Mouse (Mus musculus) midbrain, postnatal 0 days (tissue): ENCODE results near the gene Irf2bp1. TPM values are rescaled to one million over a fixed set of nuclear protein-coding genes. Genes with fewer than 3 reads are reported as not detected.

Source experiments
- ATAC-seq: fragments of 200-750 bp; cut with Nextera tagmentation; 2 replicates; pipeline ENCODE4 v1.8.0; 2017; ENCODE audit warnings: moderate number of reproducible peaks, mild to moderate bottlenecking, moderate TSS enrichment, moderate library complexity; ENCODE audit not compliant: low FRiP score
- DNase-seq: peaks from one replicate; pipeline ENCODE4 v3.0.0-alpha.2; 2015; ENCODE audit warnings: low spot score
- H3K27ac ChIP-seq: fragments of 300-500 bp; sonication (generic); 2 replicates; pipeline ENCODE4 v1.5.1; 2014; ENCODE audit warnings: low read depth, mild to moderate bottlenecking, low read length, mixed read lengths
- H3K27me3 ChIP-seq: fragments of 300-500 bp; sonication (generic); 2 replicates; pipeline ENCODE4 v1.6.1; 2014; ENCODE audit warnings: low read length, control low read depth, mixed read lengths; ENCODE audit not compliant: insufficient read depth
- H3K36me3 ChIP-seq: fragments of 300-500 bp; sonication (generic); 2 replicates; pipeline ENCODE4 v1.6.1; 2014; ENCODE audit warnings: low read length, control low read depth, mixed read lengths; ENCODE audit not compliant: insufficient read depth
- H3K4me1 ChIP-seq: fragments of 300-500 bp; sonication (generic); 2 replicates; pipeline ENCODE4 v1.6.1; 2014; ENCODE audit warnings: mild to moderate bottlenecking, control low read depth, antibody characterized with exemption, low read length, mixed read lengths; ENCODE audit not compliant: insufficient read depth
- H3K4me2 ChIP-seq: fragments of 300-500 bp; sonication (generic); 2 replicates; pipeline ENCODE4 v1.6.1; 2014; ENCODE audit warnings: low read depth, mild to moderate bottlenecking, low read length, mixed read lengths; ENCODE audit not compliant: poor library complexity, severe bottlenecking
- H3K4me3 ChIP-seq: fragments of 300-500 bp; sonication (generic); 2 replicates; pipeline ENCODE4 v1.5.1; 2014; ENCODE audit warnings: low read depth, mild to moderate bottlenecking, low read length, moderate library complexity
- H3K9ac ChIP-seq: fragments of 300-500 bp; sonication (generic); replicated peaks from 2 replicates; pipeline ENCODE4 v1.6.1; 2014; ENCODE audit warnings: mild to moderate bottlenecking, low read length, moderate library complexity, mixed read lengths; ENCODE audit not compliant: poor library complexity, severe bottlenecking
- H3K9me3 ChIP-seq: fragments of 300-500 bp; sonication (generic); 2 replicates; pipeline ENCODE4 v1.6.1; 2016; ENCODE audit warnings: low read length, control low read depth
- CTCF ChIP-seq: IDR thresholded peaks from 2 replicates; pipeline ENCODE4 v1.5.1; 2016; ENCODE audit warnings: antibody characterized with exemption, mild to moderate bottlenecking
- WGBS: fragments of 180-500 bp; shearing (Covaris S2); extraction: QIAGEN DNeasy Blood & Tissue Kit; methylation state at CpG from one replicate; pipeline ENCODE4 v1.1.7; 2014; 5-methylcytosine and 5-hydroxymethylcytosine counted together
- polyA plus RNA-seq: library from polyadenylated mRNA; unstranded; fragments of >200 nt; fragmentation: Nextera tagmentation; extraction: Ambion mirVana; gene quantifications from 2 replicates; pipeline ENCODE4 v1.2.1, GENCODE M21; 2015
- total RNA-seq: library from RNA; depleted of rRNA; stranded (reverse); fragments of >200 nt; gene quantifications from 2 replicates; pipeline ENCODE4 v1.2.3, GENCODE M21; 2014

The Irf2bp1 gene
- total and polyA plus RNA-seq, 2 experiments from 2014 or later: 25.6 to 133 TPM

DNA sequence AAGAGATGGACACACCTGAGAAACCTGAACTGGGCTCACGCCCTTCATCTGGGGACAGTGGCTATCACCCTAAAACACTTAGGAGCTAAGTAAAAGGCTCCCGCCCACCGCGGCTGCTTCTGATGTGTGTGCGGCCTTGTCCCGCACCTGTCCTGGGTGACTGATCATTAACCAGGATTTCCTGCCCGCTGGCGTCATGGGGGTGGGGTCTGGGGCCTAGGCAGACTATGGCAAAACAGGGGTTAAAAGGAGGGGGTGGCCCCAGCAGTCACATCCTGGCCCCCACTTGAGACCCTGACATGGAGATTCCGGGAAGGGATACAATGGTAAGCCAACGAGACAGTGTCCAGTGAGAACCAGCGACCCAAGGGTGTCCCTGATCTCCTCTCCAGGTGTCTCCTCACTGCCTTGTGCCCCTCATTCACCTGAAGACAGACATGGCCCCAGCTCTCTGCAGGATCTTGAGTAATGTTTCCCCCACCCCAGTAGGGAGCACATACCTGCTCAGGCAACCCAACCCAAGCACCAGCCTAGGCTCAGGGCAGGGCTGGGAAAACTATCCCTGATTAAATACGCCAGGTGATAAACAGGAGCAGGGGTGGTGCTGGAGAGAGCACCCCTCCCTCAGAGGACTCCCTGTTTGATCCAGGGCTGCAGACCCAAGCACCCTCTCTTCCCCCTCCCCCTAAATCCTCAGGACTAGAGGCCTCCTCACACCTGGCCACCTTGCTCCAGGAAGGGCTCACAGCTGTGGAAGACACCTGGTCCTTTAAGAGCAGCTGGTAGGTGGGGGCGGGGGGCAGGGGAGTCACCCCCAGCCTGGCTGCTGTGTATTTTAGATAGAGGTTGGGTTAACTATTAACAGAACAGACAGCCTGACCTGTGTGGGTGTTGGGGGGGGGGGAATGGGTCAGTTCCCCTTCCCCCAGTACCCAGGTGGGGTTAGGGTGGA is 3.5 kb downstream of the Irf2bp1 start:
- TF ChIP-seq CTCF: no peak
- H3K4me3 ChIP-seq: no peak overlapping the region
- H3K4me1 ChIP-seq: peaks cover 14% of the 10 kb centered on the region
- ATAC-seq (no peak), DNase-seq (no peak)
- no peak overlapping the region for H3K9ac ChIP-seq
- WGBS: 84% methylated on average over 13 of the region's 13 CpGs
- H3K27ac ChIP-seq: no peak overlapping the region
- no peak overlapping the region for H3K4me2 ChIP-seq
- no peaks in the 10 kb centered on the region for H3K27me3 ChIP-seq
- H3K9me3 ChIP-seq: no peaks in the 10 kb centered on the region
- H3K36me3 ChIP-seq: peaks cover 16% of the 10 kb centered on the region

DNA sequence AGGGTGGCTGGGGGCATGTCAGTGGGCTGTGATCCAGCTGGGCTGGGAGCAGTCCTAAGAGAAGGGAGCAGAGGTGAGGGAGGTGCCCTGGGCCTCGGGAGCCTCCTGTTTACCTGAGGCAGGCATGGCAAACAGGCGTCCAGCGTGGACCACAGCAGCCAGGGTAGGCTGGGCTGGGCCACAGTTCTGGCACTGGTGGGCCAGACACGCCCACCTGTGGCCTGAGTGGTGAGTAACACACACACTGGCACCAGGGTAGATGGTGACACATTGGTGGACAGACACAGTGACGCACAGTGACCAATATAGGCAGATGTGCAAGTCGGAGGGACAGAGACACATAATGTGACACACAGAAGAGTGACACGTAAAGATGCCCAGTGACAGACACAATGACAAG is 6.7 kb downstream of the Irf2bp1 start:
- DNase-seq: no peak
- H3K36me3 ChIP-seq: peaks cover 12% of the 10 kb centered on the region
- 85% methylated on average over 7 of the region's 7 CpGs for WGBS
- H3K9ac ChIP-seq: no peak overlapping the region
- H3K4me3 ChIP-seq: no peak overlapping the region
- no peaks in the 10 kb centered on the region for H3K27me3 ChIP-seq
- H3K9me3 ChIP-seq: no peaks in the 10 kb centered on the region
- no peak for ATAC-seq
- H3K4me1 ChIP-seq: peaks cover 3% of the 10 kb centered on the region
- TF ChIP-seq CTCF: no peak
- H3K4me2 ChIP-seq: no peak overlapping the region
- H3K27ac ChIP-seq: no peak overlapping the region

DNA sequence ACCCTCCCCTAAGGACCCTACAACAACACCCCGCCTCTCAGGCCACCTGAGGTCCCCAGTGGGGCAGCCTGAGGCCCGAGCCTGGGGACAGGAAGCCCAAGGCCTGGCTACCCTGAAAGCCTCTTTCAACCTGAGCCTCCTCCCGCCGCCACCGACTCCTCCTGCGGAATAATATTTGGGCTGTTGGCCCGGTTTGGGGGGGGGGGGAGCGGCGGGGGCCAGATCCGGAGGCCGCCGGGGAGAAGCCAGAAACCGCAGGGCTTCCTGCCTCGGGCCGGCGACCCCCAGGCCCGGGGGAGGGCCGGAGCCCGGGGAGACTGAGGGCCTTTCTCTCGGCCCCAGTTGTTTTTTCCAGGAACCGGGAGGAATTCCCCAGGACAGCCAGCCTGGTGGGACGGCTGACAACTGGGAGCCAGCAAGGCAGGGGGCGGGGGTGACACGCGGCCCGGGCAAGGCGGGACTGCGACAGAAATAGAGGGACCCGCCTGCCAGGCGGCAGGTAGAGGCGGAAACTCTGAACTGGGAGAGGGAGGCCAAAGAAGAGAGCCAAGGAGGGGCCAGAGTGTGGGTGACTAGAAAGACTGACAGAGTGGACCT is 8.3 kb downstream of the Irf2bp1 start:
- H3K27ac ChIP-seq: no peak overlapping the region
- peak overlapping the region; percentile 22; the same call in 1 of the 2 replicates for H3K4me3 ChIP-seq
- ATAC-seq (no peak), DNase-seq (no peak)
- H3K4me2 ChIP-seq: peak overlapping the region; percentile 46
- H3K9me3 ChIP-seq: no peaks in the 10 kb centered on the region
- no peaks in the 10 kb centered on the region for H3K4me1 ChIP-seq
- H3K27me3 ChIP-seq: no peaks in the 10 kb centered on the region
- H3K36me3 ChIP-seq: 0 out of 2 replicates have a peak, but pooled peaks cover 6% of the 10 kb centered on the region
- no peak for TF ChIP-seq CTCF
- 3% methylated on average over 27 of the region's 31 CpGs for WGBS
- peak overlapping the region; percentile 14; the same call in 1 of the 2 replicates for H3K9ac ChIP-seq

DNA sequence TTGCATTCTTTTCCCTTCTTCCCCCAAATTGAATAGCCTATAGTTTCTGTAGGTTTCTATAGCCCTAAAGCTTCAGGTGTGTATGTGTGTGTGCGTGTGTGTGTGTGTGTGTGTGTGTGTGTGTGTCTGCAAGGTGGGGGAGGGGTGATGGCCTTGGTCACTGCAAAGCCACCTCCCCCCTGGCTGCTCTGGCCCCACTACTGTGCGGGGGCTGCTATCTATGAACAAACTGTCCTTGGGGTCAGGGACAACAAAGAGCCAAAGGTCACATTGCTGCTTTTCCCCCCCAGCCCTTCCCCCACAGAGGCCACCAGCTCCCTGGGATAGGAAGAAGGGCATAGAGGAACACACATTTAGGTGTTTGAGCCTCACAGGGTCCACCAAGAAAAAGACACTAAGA is 9.0 kb downstream of the Irf2bp1 start:
- WGBS: 52% methylated on average over 2 of the region's 2 CpGs
- H3K27ac ChIP-seq: no peak overlapping the region
- H3K36me3 ChIP-seq: 0 out of 2 replicates have a peak, but pooled peaks cover 3% of the 10 kb centered on the region

DNA sequence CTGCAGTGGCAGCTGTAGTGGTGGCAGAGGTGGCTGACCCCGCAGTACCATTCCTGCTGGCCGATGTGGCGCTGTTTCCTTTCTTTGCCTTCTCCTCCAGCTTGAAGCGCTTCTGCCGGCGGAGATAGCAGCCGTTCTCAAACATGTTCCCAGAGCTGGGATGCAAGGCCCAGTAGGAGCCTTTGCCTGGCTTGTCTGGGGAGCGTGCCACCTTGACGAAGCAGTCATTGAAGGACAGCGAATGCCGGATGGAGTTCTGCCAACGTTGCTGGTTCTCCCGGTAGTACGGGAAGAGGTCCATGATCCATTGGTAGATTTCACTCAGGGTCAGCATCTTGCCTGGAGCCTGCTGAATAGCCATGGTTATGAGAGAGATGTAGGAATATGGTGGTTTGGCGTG is 10.6 kb downstream of the Irf2bp1 start:
- no peaks in the 10 kb centered on the region for H3K4me1 ChIP-seq
- H3K4me2 ChIP-seq: no peak overlapping the region
- no peak overlapping the region for H3K4me3 ChIP-seq
- H3K27me3 ChIP-seq: no peaks in the 10 kb centered on the region
- no peaks in the 10 kb centered on the region for H3K9me3 ChIP-seq
- H3K36me3 ChIP-seq: no peaks in the 10 kb centered on the region
- DNase-seq: no peak
- no peak overlapping the region for H3K27ac ChIP-seq
- WGBS: 60% methylated on average over 15 of the region's 15 CpGs
- ATAC-seq: no peak
- H3K9ac ChIP-seq: no peak overlapping the region
- no peak; the same call in 1 of the 2 replicates for TF ChIP-seq CTCF

More for the DNA sequence above, 9.0 kb downstream of the Irf2bp1 start:
- no peaks in the 10 kb centered on the region for H3K27me3 ChIP-seq
- H3K9ac ChIP-seq: no peak overlapping the region
- no peak for ATAC-seq
- no peak for DNase-seq
- H3K9me3 ChIP-seq: no peaks in the 10 kb centered on the region
- no peak overlapping the region for H3K4me2 ChIP-seq
- no peaks in the 10 kb centered on the region for H3K4me1 ChIP-seq
- no peak overlapping the region for H3K4me3 ChIP-seq
- TF ChIP-seq CTCF: no peak

DNA sequence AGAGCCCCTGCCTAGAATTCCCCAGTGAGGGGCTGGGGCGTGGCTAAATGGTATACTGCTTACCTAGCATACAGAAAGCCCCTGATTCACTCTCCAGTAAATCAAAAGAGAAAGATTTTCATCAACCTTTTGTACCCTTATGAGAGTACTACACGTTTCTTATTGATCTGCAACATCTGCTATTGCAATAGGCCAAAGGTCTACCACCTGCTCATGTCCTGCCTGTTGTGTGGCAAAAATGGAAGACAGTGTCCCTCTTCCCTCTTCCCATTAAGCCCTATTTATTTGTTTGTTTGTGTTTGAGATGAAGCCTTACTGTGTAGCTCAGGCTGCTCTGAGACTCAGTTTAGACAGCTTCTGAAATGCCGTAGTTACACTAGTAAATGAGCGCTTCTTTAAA is 12.2 kb downstream of the Irf2bp1 start:
- Histone ChIP-seq H3K9ac (no peak overlapping the region), H3K27ac (no peak overlapping the region), H3K36me3 (no peaks in the 10 kb centered on the region), H3K27me3 (peaks cover 9% of the 10 kb centered on the region), H3K4me3 (no peak overlapping the region), H3K4me2 (no peak overlapping the region), H3K9me3 (no peaks in the 10 kb centered on the region), H3K4me1 (no peaks in the 10 kb centered on the region)
- TF ChIP-seq CTCF: no peak
- DNase-seq (no peak), ATAC-seq (no peak)
- 90% methylated on average over 4 of the region's 4 CpGs for whole genome bisulfite sequencing
